Mouse (Mus musculus): Measurements from ENCODE around the gene Slc35e4.

- no peak for TF ChIP-seq CTCF (IDR thresholded peaks at IDR 0.05; ENCODE audit: low read depth)
- TF ChIP-seq EP300 (optimal IDR thresholded peaks at IDR 0.05), result no peak
Observed at GRCm38 (mm10) chr11:3936318-3936717, 21.9 kb upstream of the Slc35e4 start.
